Mouse (Mus musculus) 416B (cell line): ENCODE results near the gene Pard3.

Experiments used
- DNase-seq: peaks from one replicate; pipeline ENCODE4 v3.0.0; 2011; ENCODE audit warnings: low read depth

The Pard3 gene

GRCm38 (mm10) chr8:127182065-127182464 is 118.4 kb downstream of the Pard3 start:
- DNase-seq, result no peak

- DNase-seq, result no peak
Measured at GRCm38 (mm10) chr8:127183533-127183932, 119.8 kb downstream of the Pard3 start.

GRCm38 (mm10) chr8:127184025-127184424 is 120.3 kb downstream of the Pard3 start:
- no peak for DNase-seq

- DNase-seq, result no peak
Measured at GRCm38 (mm10) chr8:127185897-127186296, 122.2 kb downstream of the Pard3 start.

- no peak for DNase-seq
Measured at GRCm38 (mm10) chr8:127188671-127189070, 125.0 kb downstream of the Pard3 start.

- DNase-seq, result peak; percentile 72
Measured at GRCm38 (mm10) chr8:127190350-127190749, 126.7 kb downstream of the Pard3 start.

- peak; percentile 34 for DNase-seq
Measured at GRCm38 (mm10) chr8:127191387-127191786, 127.7 kb downstream of the Pard3 start.

- DNase-seq, result no peak
Measured at GRCm38 (mm10) chr8:127191824-127192223, 128.1 kb downstream of the Pard3 start.

GRCm38 (mm10) chr8:127192331-127192730 is 128.6 kb downstream of the Pard3 start:
- no peak for DNase-seq

GRCm38 (mm10) chr8:127193375-127193774 is 129.7 kb downstream of the Pard3 start:
- no peak for DNase-seq

- no peak for DNase-seq
Measured at GRCm38 (mm10) chr8:127194786-127195407, 131.2 kb downstream of the Pard3 start.

GRCm38 (mm10) chr8:127196505-127197265 is 133.0 kb downstream of the Pard3 start:
- no peak for DNase-seq

GRCm38 (mm10) chr8:127207455-127207854 is 143.8 kb downstream of the Pard3 start:
- no peak for DNase-seq

GRCm38 (mm10) chr8:127210621-127211020 is 146.9 kb downstream of the Pard3 start:
- DNase-seq, result no peak

- no peak for DNase-seq
Measured at GRCm38 (mm10) chr8:127214338-127214737, 150.6 kb downstream of the Pard3 start.

GRCm38 (mm10) chr8:127214748-127215433 is 151.2 kb downstream of the Pard3 start:
- DNase-seq, result no peak

- DNase-seq, result no peak
Measured at GRCm38 (mm10) chr8:127220206-127220605, 156.5 kb downstream of the Pard3 start.

- DNase-seq, result no peak
Measured at GRCm38 (mm10) chr8:127220615-127221014, 156.9 kb downstream of the Pard3 start.

- DNase-seq, result no peak
Measured at GRCm38 (mm10) chr8:127222361-127222760, 158.7 kb downstream of the Pard3 start.

GRCm38 (mm10) chr8:127226996-127227395 is 163.3 kb downstream of the Pard3 start:
- no peak for DNase-seq

- no peak for DNase-seq
Measured at GRCm38 (mm10) chr8:127227407-127227806, 163.7 kb downstream of the Pard3 start.

- DNase-seq, result no peak
Measured at GRCm38 (mm10) chr8:127229325-127230232, 165.9 kb downstream of the Pard3 start.
